Mouse (Mus musculus) neural tube, embryonic 15.5 days (tissue): ENCODE data around the gene Wdr43. TPM values are rescaled to one million over a fixed set of nuclear protein-coding genes. Genes with fewer than 3 reads are reported as not detected.

Source experiments
- polyA plus RNA-seq: library from polyadenylated mRNA; unstranded; fragments of >200 nt; fragmentation: Nextera tagmentation; extraction: Ambion mirVana; gene quantifications from 2 replicates; pipeline ENCODE4 v1.2.1, GENCODE M21; 2015

The Wdr43 gene
- polyA plus RNA-seq, 1 experiment from 2014 or later, result 38.0 TPM

Other genes starting within 250 kb of the Wdr43 start
- 2.3 and 2.6 TPM in 2 replicates for gene Gm4707, start 156.0 kb upstream of the Wdr43 start, polyA plus RNA-seq
- gene Smchd1, start 140.6 kb upstream of the Wdr43 start, polyA plus RNA-seq, result 42.4 and 45.8 TPM in 2 replicates
- gene Ndc80, start 89.0 kb upstream of the Wdr43 start, polyA plus RNA-seq, result 5.9 and 15.7 TPM in 2 replicates
- gene Spdya, start 63.8 kb upstream of the Wdr43 start, polyA plus RNA-seq, result 1.1 and 1.3 TPM in 2 replicates
- gene Togaram2, start 57.4 kb downstream of the Wdr43 start, polyA plus RNA-seq, result 0.83 and 1.2 TPM in 2 replicates
- not detected in 2 replicates for gene Pcare, start 137.0 kb downstream of the Wdr43 start, polyA plus RNA-seq
- 18.1 and 19.3 TPM in 2 replicates for gene Clip4, start 152.6 kb downstream of the Wdr43 start, polyA plus RNA-seq